16 mouse cellular contexts compared by ENCODE assay signal in genomic region chr11:61206136-61206535, GRCm38 (mm10). TPM values are rescaled to one million over a fixed set of nuclear protein-coding genes. Genes with fewer than 3 reads are reported as not detected.
"Had no signal": no experiment of that assay in that cellular context is flagged by ENCODE, and none has a peak within 500 bp of the region (broad histone marks: within the 10 kb centered on the region; RNA-seq: fewer than 3 reads in every experiment).

No protein-coding gene starts in this region.

- H3K4me3 ChIP-seq: limb, embryonic 12.5 days; liver, embryonic 13.5 days; lung, embryonic 15.5 days; megakaryocyte, embryonic 14.5 days; midbrain, embryonic 15.5 days; neural tube, embryonic 12.5 days; stomach, embryonic 15.5 days had no signal

- H3K4me2 ChIP-seq: limb, embryonic 12.5 days; liver, embryonic 13.5 days; lung, embryonic 15.5 days; midbrain, embryonic 11.5 days; midbrain, embryonic 15.5 days; neural tube, embryonic 12.5 days; stomach, embryonic 15.5 days had no signal

- H3K9me3 ChIP-seq: limb, embryonic 12.5 days; liver, embryonic 13.5 days; lung, embryonic 15.5 days; megakaryocyte, embryonic 14.5 days; midbrain, embryonic 15.5 days; neural tube, embryonic 12.5 days; stomach, embryonic 15.5 days had no signal

- DNase-seq: liver; liver, embryonic 13.5 days; liver, postnatal 0 days; lung, postnatal 14 days; thymus, adult 2 months; thymus, postnatal 25 days had no signal

- H3K4me1 ChIP-seq: liver, embryonic 13.5 days; midbrain, embryonic 15.5 days; neural tube, embryonic 12.5 days had no signal

- H3K36me3 ChIP-seq: limb, embryonic 12.5 days; liver, embryonic 13.5 days; lung, embryonic 15.5 days; midbrain, embryonic 15.5 days; neural tube, embryonic 12.5 days; stomach, embryonic 15.5 days had no signal

- H3K27me3 ChIP-seq: midbrain, embryonic 15.5 days; neural tube, embryonic 12.5 days; stomach, embryonic 15.5 days had no signal

- H3K27ac ChIP-seq: liver, embryonic 13.5 days; lung, embryonic 15.5 days; macrophage; midbrain, embryonic 15.5 days; neural tube, embryonic 12.5 days; stomach, embryonic 15.5 days had no signal

- ATAC-seq: intestine, postnatal 0 days; liver, postnatal 0 days; midbrain, embryonic 15.5 days had no signal

- H3K9ac ChIP-seq: limb, embryonic 12.5 days; liver, embryonic 13.5 days; liver, postnatal 0 days; lung, embryonic 15.5 days; midbrain, embryonic 15.5 days; neural tube, embryonic 12.5 days; stomach, embryonic 15.5 days had no signal

RNA-seq across cellular contexts. Expression of gene Aldh3a1, which starts 1.2 kb away (rescaled TPM):
- total RNA-seq: monocyte, adult 5-6 weeks had no signal
- polyA plus RNA-seq: macrophage; midbrain, embryonic 11.5 days; neural tube, embryonic 12.5 days had no signal
